Mouse (Mus musculus): ENCODE data around the gene Exosc9. TPM values are rescaled to one million over a fixed set of nuclear protein-coding genes. Genes with fewer than 3 reads are reported as not detected.
"Not testable (repeated sequence)": the region's sequence is repeated elsewhere in the genome, so short reads cannot be mapped to it uniquely, and the experiment has no call there.

Gene Exosc9
- total RNA-seq, 1 experiment from 2014 or later = 91.5 TPM

- no peak for ATAC-seq (replicated peaks in 1 of 2; ENCODE audit: insufficient read depth in 1 of 2, low FRiP score in 2 of 2, low TSS enrichment in 1 of 2, low read depth in 1 of 2, poor library complexity in 2 of 2, severe bottlenecking in 2 of 2)
Observed at GRCm38 (mm10) chr3:36540756-36541155, 11.7 kb upstream of the Exosc9 start.

GRCm38 (mm10) chr3:36541399-36541798, 11.0 kb upstream of the Exosc9 start:
- no peak for ATAC-seq (replicated peaks in 1 of 2; ENCODE audit: insufficient read depth in 1 of 2, low FRiP score in 2 of 2, low TSS enrichment in 1 of 2, low read depth in 1 of 2, poor library complexity in 2 of 2, severe bottlenecking in 2 of 2)

- no peak for ATAC-seq (replicated peaks in 1 of 2; ENCODE audit: insufficient read depth in 1 of 2, low FRiP score in 2 of 2, low TSS enrichment in 1 of 2, low read depth in 1 of 2, poor library complexity in 2 of 2, severe bottlenecking in 2 of 2)
Observed at GRCm38 (mm10) chr3:36544961-36545360, 7.4 kb upstream of the Exosc9 start.

DNA sequence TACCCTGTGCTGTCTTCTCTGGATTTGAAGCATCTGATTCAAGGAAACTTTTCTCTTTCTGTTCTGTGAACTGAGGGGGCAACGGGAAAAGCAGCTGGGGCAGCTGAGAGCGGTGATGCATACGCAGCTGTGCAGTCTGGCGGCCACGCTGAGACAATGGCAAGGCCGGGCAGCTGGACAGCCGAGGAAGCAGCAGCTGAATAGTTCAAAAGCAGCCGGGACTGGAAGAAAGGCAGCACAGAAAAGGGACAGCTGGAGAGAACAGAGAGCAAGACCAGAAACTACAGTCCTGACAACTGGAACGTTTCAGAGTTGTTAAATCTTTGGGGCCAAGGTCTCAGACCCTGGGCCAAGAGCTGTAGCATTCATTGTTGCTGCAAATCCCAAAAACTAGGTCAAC, 1.1 kb upstream of the Exosc9 start:
- no peak for ATAC-seq (replicated peaks in 1 of 2; ENCODE audit: insufficient read depth in 1 of 2, low FRiP score in 2 of 2, low TSS enrichment in 1 of 2, low read depth in 1 of 2, poor library complexity in 2 of 2, severe bottlenecking in 2 of 2)

DNA sequence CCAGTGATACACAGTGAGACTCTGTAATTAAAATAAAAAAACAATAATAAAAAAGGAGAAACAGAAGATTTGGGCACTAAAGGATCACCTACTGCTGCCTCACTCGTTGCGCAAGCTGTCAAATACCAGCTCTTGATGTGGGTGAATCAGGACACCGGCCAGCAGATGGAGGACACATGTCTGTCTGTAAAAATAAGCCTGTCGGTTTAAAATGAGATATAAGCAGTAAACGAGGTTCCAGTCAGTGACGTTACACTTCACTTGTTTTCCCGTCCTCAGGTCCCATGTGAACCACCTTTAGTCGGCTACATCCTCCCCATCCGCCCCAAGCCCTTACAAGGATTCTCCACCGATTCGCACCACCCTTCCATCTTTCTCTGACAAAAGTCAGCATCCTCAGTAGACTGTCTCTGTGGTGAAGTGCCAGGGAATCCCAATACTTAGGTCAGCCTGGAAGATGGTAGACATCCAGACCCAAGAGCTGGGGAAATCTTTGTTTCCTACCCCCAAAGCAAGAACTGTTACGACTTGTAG, 488 bp upstream of the Exosc9 start:
- ATAC-seq (replicated peaks in 1 of 2; ENCODE audit: insufficient read depth in 1 of 2, low FRiP score in 2 of 2, low TSS enrichment in 1 of 2, low read depth in 1 of 2, poor library complexity in 2 of 2, severe bottlenecking in 2 of 2) = peak; percentile 23 to 52

GRCm38 (mm10) chr3:36557601-36558000, 5.2 kb downstream of the Exosc9 start:
- ATAC-seq (replicated peaks in 1 of 2; ENCODE audit: insufficient read depth in 1 of 2, low FRiP score in 2 of 2, low TSS enrichment in 1 of 2, low read depth in 1 of 2, poor library complexity in 2 of 2, severe bottlenecking in 2 of 2) = no peak

- ATAC-seq (replicated peaks in 1 of 2; ENCODE audit: insufficient read depth in 1 of 2, low FRiP score in 2 of 2, low TSS enrichment in 1 of 2, low read depth in 1 of 2, poor library complexity in 2 of 2, severe bottlenecking in 2 of 2) = no peak
Observed at GRCm38 (mm10) chr3:36559606-36560005, 7.2 kb downstream of the Exosc9 start.

GRCm38 (mm10) chr3:36563666-36564065, 11.3 kb downstream of the Exosc9 start:
- no peak for ATAC-seq (replicated peaks in 1 of 2; ENCODE audit: insufficient read depth in 1 of 2, low FRiP score in 2 of 2, low TSS enrichment in 1 of 2, low read depth in 1 of 2, poor library complexity in 2 of 2, severe bottlenecking in 2 of 2)

DNA sequence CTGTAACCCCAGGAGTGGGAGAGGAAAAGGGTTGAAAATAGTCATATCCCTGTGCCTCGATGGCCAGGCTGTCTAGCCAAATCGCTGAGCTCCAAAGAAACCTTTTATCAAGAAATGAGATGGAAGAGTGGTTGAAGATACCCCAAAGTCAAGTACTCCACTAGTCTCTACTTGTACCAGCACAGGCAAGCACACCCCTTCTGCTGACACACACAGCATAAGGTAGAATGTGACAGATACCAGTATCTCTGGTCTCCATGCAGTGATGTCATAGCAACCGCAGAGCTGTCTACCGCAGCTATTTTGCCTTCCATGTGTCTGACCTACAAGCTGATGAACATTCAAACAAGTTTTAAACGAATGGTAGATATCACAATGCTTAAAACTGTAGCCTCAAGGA, 17.4 kb downstream of the Exosc9 start:
- ATAC-seq (replicated peaks in 1 of 2; ENCODE audit: insufficient read depth in 1 of 2, low FRiP score in 2 of 2, low TSS enrichment in 1 of 2, low read depth in 1 of 2, poor library complexity in 2 of 2, severe bottlenecking in 2 of 2) = no peak

DNA sequence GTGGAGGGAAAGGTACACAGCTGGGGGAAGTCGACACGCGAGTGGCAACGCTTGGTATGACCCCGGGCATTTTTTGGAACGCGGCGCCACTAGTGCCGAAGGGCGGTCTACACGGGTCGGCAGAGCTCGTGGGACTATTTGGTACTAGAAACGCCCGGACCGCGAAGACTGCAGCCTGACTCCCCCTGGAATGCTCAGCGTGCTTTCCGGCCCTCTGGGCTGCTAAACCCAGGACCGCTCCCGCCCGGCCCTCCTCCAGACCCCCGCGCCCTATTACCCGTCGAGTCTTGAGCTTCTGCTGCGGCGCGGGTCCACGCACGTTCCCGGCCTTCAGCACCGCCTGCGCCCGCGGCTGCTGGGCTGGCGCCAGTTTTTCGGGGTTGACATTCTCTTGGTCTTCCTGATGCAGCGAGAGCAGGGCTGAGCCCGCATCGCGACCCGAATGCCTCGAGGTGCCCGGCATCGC, 19.0 kb downstream of the Exosc9 start:
- no peak for ATAC-seq (replicated peaks in 1 of 2; ENCODE audit: insufficient read depth in 1 of 2, low FRiP score in 2 of 2, low TSS enrichment in 1 of 2, low read depth in 1 of 2, poor library complexity in 2 of 2, severe bottlenecking in 2 of 2)

DNA sequence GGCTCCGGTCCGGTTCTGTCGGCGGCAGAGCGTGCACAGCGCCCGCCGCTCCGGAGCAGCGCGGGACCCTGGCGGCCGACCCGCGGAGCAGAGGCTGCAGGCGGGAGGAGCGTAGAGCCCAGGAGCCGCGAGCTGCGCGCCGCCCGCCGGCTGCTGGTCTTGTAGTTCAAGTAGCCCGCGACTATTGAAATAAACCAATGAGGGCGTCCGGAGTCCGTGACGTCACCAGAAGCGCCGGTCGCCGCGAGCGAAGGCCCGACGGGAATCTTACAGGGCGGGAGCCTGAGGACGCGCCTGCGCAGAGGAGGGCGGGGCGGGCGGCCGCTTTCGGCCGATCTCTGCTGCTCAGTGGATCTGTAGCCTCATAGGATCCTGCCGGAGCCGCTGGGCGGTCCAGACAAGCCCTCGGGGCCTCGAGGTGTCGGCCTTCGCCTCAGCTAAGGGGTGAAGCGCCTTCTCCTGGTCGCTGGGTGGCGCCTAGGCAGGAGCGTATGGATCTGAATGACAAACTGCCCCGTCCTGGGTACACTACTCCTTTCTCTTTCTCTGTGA, 19.5 kb downstream of the Exosc9 start, which contains the start of gene Ccna2:
Ccna2 (minus strand) TSS at position 324 of the 552 bp plus-strand sequence.
- peak; percentile 100 for ATAC-seq (replicated peaks in 1 of 2; ENCODE audit: insufficient read depth in 1 of 2, low FRiP score in 2 of 2, low TSS enrichment in 1 of 2, low read depth in 1 of 2, poor library complexity in 2 of 2, severe bottlenecking in 2 of 2)

DNA sequence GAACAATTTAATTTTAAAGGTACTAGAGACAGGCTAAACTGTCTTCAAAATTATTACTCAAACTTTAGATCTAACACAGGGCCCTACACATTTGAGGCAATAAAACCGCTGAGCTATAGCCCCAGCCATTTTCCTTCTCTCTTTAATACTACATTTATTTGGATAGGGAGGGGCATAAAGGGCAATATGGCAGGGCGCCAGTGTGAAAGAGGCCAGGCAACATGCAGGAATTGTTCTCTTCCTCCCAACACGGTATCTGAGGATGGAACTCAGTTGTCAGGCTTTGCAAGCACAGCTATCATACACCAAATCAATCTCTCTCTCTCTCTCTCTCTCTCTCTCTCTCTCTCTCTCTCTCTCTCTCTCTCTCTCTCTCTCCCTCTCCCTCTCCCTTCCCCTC, 46.4 kb downstream of the Exosc9 start:
- no peak for ATAC-seq (replicated peaks in 1 of 2; ENCODE audit: insufficient read depth in 1 of 2, low FRiP score in 2 of 2, low TSS enrichment in 1 of 2, low read depth in 1 of 2, poor library complexity in 2 of 2, severe bottlenecking in 2 of 2)

GRCm38 (mm10) chr3:36599773-36600172, 47.4 kb downstream of the Exosc9 start:
- ATAC-seq (replicated peaks in 1 of 2; ENCODE audit: insufficient read depth in 1 of 2, low FRiP score in 2 of 2, low TSS enrichment in 1 of 2, low read depth in 1 of 2, poor library complexity in 2 of 2, severe bottlenecking in 2 of 2) = not testable (repeated sequence)

DNA sequence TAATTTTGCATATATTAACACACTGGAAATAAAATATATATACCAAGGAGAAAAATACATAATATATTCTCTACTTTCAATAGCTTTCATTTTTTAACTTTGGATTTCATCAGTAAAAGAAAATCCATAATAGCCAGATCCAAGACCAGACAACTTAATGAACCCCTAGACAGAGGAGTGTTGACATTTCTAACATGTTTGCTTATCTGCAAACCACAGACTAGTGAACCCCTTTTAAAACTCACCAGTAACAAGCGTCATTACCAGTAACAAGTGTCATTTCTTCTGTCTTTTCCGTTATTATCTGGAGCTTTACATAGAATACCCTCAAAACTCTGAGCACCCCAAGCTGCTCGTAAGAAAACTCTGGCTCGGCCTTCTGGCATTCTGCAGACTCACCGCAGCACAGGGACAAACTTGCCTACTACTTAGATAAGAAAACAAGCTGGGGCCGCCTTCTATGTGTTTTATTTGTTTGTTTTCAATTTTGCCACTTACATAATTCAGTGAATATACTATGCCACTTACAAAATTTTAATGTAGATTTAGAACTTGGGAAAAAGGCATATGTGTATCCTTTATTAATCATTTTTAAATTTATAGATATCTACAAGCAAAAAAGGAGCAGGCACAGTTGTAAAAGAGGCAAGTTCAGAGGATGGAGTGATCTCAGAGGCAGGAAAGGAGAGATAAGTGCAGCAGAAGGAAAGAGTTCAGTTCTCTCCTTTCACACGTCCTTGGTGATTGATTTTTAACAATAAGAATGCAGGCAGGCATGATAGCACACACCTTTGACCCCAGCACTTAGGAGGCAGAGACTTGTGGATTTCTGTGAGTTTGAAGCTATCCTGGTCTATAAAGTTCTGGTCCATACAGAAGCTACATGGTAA, 53.7 kb downstream of the Exosc9 start:
- no peak for ATAC-seq (replicated peaks in 1 of 2; ENCODE audit: insufficient read depth in 1 of 2, low FRiP score in 2 of 2, low TSS enrichment in 1 of 2, low read depth in 1 of 2, poor library complexity in 2 of 2, severe bottlenecking in 2 of 2)

DNA sequence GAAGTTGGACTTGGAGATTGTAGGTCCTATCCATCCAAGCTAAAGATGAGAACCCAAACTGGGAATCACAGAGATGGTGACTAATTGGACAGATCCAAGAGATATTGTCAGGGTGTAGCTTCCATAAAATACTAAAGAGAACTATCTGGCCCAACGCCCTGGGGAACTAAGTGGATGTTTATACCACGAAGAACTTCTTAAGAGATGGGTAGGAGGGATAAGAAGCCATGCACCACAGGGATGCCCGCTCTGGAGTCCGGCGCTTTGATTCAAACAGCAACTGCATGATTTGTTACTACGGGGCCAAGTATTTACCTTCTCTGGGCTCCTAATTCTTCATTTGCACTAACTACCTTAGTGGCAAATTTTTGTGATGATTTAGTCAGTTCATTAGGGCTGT, 60.3 kb downstream of the Exosc9 start:
- peak in 1 of 2 experiments; percentile 11; a peak in 1 of 4 replicates for ATAC-seq (replicated peaks in 1 of 2; ENCODE audit: insufficient read depth in 1 of 2, low FRiP score in 2 of 2, low TSS enrichment in 1 of 2, low read depth in 1 of 2, poor library complexity in 2 of 2, severe bottlenecking in 2 of 2)

DNA sequence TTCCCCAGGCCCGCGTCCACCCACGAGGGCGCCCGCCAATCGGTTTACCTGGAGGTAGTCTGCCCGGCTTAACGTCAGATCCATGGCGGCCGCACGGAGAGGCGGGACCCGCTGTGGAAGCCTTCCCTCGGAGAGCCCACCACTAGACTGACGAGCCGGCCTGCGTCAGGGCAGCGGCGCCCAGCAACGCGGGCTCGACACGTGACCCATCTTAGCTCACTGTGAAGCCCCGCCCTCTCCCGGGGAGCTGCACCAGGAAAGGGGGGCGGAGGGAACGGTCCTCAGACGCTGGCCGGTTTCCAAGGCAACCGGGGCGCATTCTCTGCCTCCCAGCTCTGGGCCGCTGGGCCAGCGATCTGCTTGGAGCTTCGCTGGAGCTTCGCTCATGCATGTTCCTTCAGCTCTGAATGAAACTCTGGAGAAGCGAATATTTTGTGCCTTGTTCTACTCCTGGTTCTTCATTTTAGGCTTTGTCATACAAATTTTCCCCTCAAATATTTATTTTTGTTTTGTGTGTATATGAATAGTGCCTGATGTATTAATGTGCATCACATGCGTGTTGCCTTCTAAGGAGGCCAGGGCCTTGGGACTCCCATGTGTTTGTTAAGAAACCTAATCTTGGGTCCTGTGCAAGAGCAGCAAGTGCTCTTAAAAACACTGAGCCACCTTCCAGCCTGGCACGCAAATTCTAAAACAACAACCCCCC, 60.9 kb downstream of the Exosc9 start, which contains the start of gene Bbs7:
Bbs7 (minus strand) TSS at position 276 of the 706 bp plus-strand sequence.
- peak; percentile 97 to 99 for ATAC-seq (replicated peaks in 1 of 2; ENCODE audit: insufficient read depth in 1 of 2, low FRiP score in 2 of 2, low TSS enrichment in 1 of 2, low read depth in 1 of 2, poor library complexity in 2 of 2, severe bottlenecking in 2 of 2)

GRCm38 (mm10) chr3:36613908-36614255, 61.5 kb downstream of the Exosc9 start:
- no peak for ATAC-seq (replicated peaks in 1 of 2; ENCODE audit: insufficient read depth in 1 of 2, low FRiP score in 2 of 2, low TSS enrichment in 1 of 2, low read depth in 1 of 2, poor library complexity in 2 of 2, severe bottlenecking in 2 of 2)
